Mouse (Mus musculus) embryonic facial prominence, embryonic 12.5 days (tissue): ENCODE measurements around the gene Kif2c. TPM values are rescaled to one million over a fixed set of nuclear protein-coding genes. Genes with fewer than 3 reads are reported as not detected.
"Not testable (repeated sequence)": the region's sequence is repeated elsewhere in the genome, so short reads cannot be mapped to it uniquely, and the experiment has no call there.

ENCODE experiments used
- ATAC-seq: fragments of 200-750 bp; cut with Nextera tagmentation; 2 replicates; pipeline ENCODE4 v1.8.0; 2017; ENCODE audit not compliant: insufficient number of reproducible peaks, insufficient read depth, low FRiP score, low TSS enrichment
- H3K27ac ChIP-seq: fragments of 300-500 bp; sonication (generic); 2 replicates; pipeline ENCODE4 v1.5.1; 2016; ENCODE audit warnings: mild to moderate bottlenecking
- H3K27me3 ChIP-seq: fragments of 300-500 bp; sonication (generic); 2 replicates; pipeline ENCODE4 v1.6.1; 2016; ENCODE audit warnings: mild to moderate bottlenecking, moderate library complexity
- H3K36me3 ChIP-seq: fragments of 300-500 bp; sonication (generic); 2 replicates; pipeline ENCODE4 v1.6.1; 2016; ENCODE audit warnings: mild to moderate bottlenecking
- H3K4me1 ChIP-seq: fragments of 300-500 bp; sonication (generic); 2 replicates; pipeline ENCODE4 v1.6.1; 2016
- H3K4me2 ChIP-seq: fragments of 300-500 bp; sonication (generic); replicated peaks from 2 replicates; pipeline ENCODE4 v1.6.1; 2016; ENCODE audit warnings: mild to moderate bottlenecking, moderate library complexity
- H3K4me3 ChIP-seq: fragments of 300-500 bp; sonication (generic); 2 replicates; pipeline ENCODE4 v1.5.1; 2016; ENCODE audit warnings: mild to moderate bottlenecking
- H3K9ac ChIP-seq: fragments of 300-500 bp; sonication (generic); 2 replicates; pipeline ENCODE4 v1.6.1; 2016; ENCODE audit warnings: mild to moderate bottlenecking, moderate library complexity
- H3K9me3 ChIP-seq: fragments of 300-500 bp; sonication (generic); 2 replicates; pipeline ENCODE4 v1.6.1; 2016; ENCODE audit warnings: mild to moderate bottlenecking, moderate library complexity
- WGBS: fragments of 180-500 bp; shearing (Covaris S2); methylation state at CpG from one replicate; pipeline ENCODE4 v1.1.7; 2016; 5-methylcytosine and 5-hydroxymethylcytosine counted together
- polyA plus RNA-seq: library from polyadenylated mRNA; unstranded; fragments of >200 nt; fragmentation: Nextera tagmentation; extraction: Ambion mirVana; gene quantifications from 2 replicates; pipeline ENCODE4 v1.2.1, GENCODE M21; 2016

The Kif2c gene
- polyA plus RNA-seq, 1 experiment from 2014 or later, result 89.5 TPM

- 15% methylated on average over 9 of the region's 9 CpGs for WGBS
- H3K4me2 ChIP-seq, result peak overlapping the region; percentile 72
- peak; percentile 25 for ATAC-seq
- not testable (repeated sequence) for H3K9me3 ChIP-seq, H3K27me3 ChIP-seq, H3K4me1 ChIP-seq
- peaks cover 25% of the 10 kb centered on the region for H3K36me3 ChIP-seq
- H3K4me3 ChIP-seq, result peak overlapping the region; percentile 56
- peak overlapping the region; percentile 51 for H3K9ac ChIP-seq
- H3K27ac ChIP-seq, result peak overlapping the region; percentile 48; the same call in 1 of the 2 replicates
Measured at GRCm38 (mm10) chr4:117182759-117183096, 289 bp upstream of the Kif2c start.

DNA sequence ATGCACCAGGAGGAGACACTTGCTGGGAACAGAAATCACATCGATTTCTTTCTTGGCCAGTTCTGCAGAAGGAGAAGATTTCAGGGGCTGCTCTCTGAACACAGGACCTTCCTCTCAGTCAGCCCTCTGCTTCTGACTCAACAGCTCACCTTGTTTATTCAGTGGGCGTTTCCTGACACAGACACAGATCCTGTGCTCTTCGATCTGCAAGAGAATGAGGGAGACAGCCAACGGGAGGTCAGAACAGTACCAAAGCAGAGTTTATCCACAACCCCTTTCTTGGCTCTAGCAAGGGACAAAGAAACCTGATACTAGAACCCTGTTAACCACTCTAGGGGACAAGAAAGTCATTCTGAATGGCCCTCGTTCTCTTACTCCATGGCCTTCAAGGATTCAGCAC, 12.5 kb downstream of the Kif2c start:
- Histone ChIP-seq H3K9me3 (no peaks in the 10 kb centered on the region), H3K27me3 (no peaks in the 10 kb centered on the region), H3K36me3 (peaks cover 94% of the 10 kb centered on the region), H3K4me2 (no peak overlapping the region), H3K9ac (no peak overlapping the region; the same call in 1 of the 2 replicates), H3K4me3 (no peak overlapping the region), H3K27ac (no peak overlapping the region), H3K4me1 (no peaks in the 10 kb centered on the region)
- 92% methylated on average over 5 of the region's 5 CpGs for WGBS
- ATAC-seq, result no peak

DNA sequence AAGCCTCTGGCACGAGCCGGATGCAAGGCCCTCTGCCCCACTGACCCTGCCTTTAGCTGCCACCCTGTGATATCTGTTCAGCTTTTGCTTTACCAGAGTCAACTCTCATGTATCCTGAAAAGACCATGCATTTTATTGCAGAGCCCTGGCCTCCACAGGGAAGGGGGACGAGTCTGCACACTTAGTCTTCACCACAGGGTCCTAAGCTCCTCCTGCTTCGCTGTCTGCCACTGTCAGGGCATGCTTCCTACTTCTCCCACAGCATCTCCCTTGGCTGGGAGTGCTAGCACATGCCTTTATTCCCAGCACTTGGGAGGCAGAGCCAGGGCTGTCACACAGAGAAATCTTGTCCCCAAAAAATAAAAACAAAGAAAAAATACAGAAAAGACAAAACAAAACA, 21.3 kb downstream of the Kif2c start:
- Histone ChIP-seq H3K9ac (no peak overlapping the region), H3K4me3 (no peak overlapping the region), H3K9me3 (no peaks in the 10 kb centered on the region), H3K27me3 (no peaks in the 10 kb centered on the region), H3K4me2 (no peak overlapping the region), H3K4me1 (no peaks in the 10 kb centered on the region), H3K27ac (no peak overlapping the region), H3K36me3 (peaks cover 65% of the 10 kb centered on the region)
- 72% methylated on average over 4 of the region's 4 CpGs for WGBS
- no peak for ATAC-seq

GRCm38 (mm10) chr4:117159666-117160065, 22.8 kb downstream of the Kif2c start:
- Histone ChIP-seq H3K9me3 (no peaks in the 10 kb centered on the region), H3K4me2 (no peak overlapping the region), H3K4me3 (no peak overlapping the region), H3K4me1 (peaks cover 5% of the 10 kb centered on the region; the same call in 1 of the 2 replicates), H3K27ac (no peak overlapping the region), H3K9ac (no peak overlapping the region), H3K27me3 (no peaks in the 10 kb centered on the region), H3K36me3 (peaks cover 51% of the 10 kb centered on the region)
- WGBS, result 86% methylated on average over 10 of the region's 10 CpGs
- no peak for ATAC-seq

DNA sequence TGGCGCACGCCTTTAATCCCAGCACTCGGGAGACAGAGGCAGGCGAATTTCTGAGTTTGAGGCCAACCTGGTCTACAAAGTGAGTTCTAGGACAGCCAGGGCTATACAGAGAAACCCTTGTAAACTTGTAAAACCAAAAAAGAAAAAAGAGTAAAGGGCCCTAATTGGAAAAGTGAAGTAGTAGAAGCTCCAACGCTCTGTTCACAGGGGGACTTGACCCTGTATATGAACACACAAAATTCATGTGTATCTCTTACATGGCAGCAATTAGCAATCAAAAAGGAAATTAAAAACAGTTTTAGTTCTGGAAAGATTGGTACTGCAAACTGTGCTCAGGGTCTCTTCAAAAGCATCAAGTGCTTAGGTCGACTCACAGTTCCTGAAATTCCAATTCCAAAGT, 26.1 kb downstream of the Kif2c start:
- peak overlapping the region; percentile 98 for H3K4me3 ChIP-seq
- peaks cover 55% of the 10 kb centered on the region for H3K36me3 ChIP-seq
- no peak overlapping the region for H3K9ac ChIP-seq
- WGBS, result 34% methylated on average over 6 of the region's 6 CpGs
- ATAC-seq, result 0 out of 2 replicates have a peak, but pooled peaks have one; percentile 1
- H3K27ac ChIP-seq, result peak overlapping the region; percentile 96; the same call in 1 of the 2 replicates
- peaks cover 24% of the 10 kb centered on the region for H3K4me1 ChIP-seq
- H3K4me2 ChIP-seq, result peak overlapping the region; percentile 92
- H3K9me3 ChIP-seq, result no peaks in the 10 kb centered on the region
- no peaks in the 10 kb centered on the region for H3K27me3 ChIP-seq

GRCm38 (mm10) chr4:117155792-117156355, 26.6 kb downstream of the Kif2c start, which contains the start of gene Rps8:
Rps8 (minus strand) TSS chr4:117156243.
- peak within 1 kb of the TSS; percentile 99 for H3K9ac ChIP-seq
- WGBS, result under 1% methylated on average over 50 of the region's 52 CpGs
- peak; percentile 90 for ATAC-seq
- peak within 1 kb of the TSS; percentile 92 for H3K4me2 ChIP-seq
- H3K9me3 ChIP-seq, result no peaks in the 10 kb centered on the region
- H3K27ac ChIP-seq, result peak within 1 kb of the TSS; percentile 96
- peak within 1 kb of the TSS; percentile 98 for H3K4me3 ChIP-seq
- H3K27me3 ChIP-seq, result no peaks in the 10 kb centered on the region
- peaks cover 55% of the 10 kb centered on the region for H3K36me3 ChIP-seq
- H3K4me1 ChIP-seq, result peaks cover 24% of the 10 kb centered on the region

GRCm38 (mm10) chr4:117155020-117155791, 27.2 kb downstream of the Kif2c start:
- Histone ChIP-seq H3K4me2 (peak overlapping the region; percentile 92), H3K27ac (peak overlapping the region; percentile 96), H3K36me3 (peaks cover 56% of the 10 kb centered on the region), H3K4me3 (peak overlapping the region; percentile 98), H3K27me3 (no peaks in the 10 kb centered on the region), H3K9me3 (no peaks in the 10 kb centered on the region), H3K9ac (peak overlapping the region; percentile 99), H3K4me1 (peaks cover 24% of the 10 kb centered on the region)
- WGBS, result 2% methylated on average over 44 of the region's 44 CpGs
- ATAC-seq, result no peak

DNA sequence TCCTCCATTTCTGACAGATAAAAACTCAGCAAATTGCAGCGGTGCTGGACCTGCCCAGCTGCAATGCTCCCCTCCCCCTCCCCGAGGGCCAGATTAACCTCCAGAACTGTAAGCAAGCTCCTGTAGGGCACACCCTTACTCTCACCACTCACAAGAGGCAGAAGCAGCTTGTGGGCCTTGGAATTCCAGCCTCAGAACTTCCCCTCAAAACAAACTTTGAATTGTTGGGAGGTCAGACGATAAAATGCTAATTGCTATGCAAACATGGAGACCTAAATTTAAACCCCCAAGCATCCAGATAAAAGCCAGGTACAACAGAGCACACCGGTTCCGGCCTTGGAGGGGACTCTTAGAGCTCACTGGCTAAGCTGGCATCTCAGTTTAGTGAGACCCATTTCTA, 29.7 kb downstream of the Kif2c start:
- Histone ChIP-seq H3K4me3 (no peak overlapping the region; the same call in 1 of the 2 replicates), H3K36me3 (peaks cover 60% of the 10 kb centered on the region), H3K27me3 (no peaks in the 10 kb centered on the region), H3K9ac (peak overlapping the region; percentile 10; the same call in 1 of the 2 replicates), H3K4me1 (peaks cover 24% of the 10 kb centered on the region), H3K4me2 (no peak overlapping the region), H3K27ac (no peak overlapping the region), H3K9me3 (no peaks in the 10 kb centered on the region)
- no peak for ATAC-seq
- 81% methylated on average over 5 of the region's 5 CpGs for WGBS

- no peak for ATAC-seq
- no peak overlapping the region for H3K4me3 ChIP-seq
- H3K4me2 ChIP-seq, result no peak overlapping the region
- no peaks in the 10 kb centered on the region for H3K9me3 ChIP-seq
- no peaks in the 10 kb centered on the region for H3K27me3 ChIP-seq
- H3K4me1 ChIP-seq, result peaks cover 24% of the 10 kb centered on the region
- H3K36me3 ChIP-seq, result peaks cover 60% of the 10 kb centered on the region
- no peak overlapping the region for H3K9ac ChIP-seq
- no peak overlapping the region for H3K27ac ChIP-seq
- WGBS, result 80% methylated on average over 1 of the region's 1 CpGs
Measured at GRCm38 (mm10) chr4:117151416-117151815, 31.0 kb downstream of the Kif2c start.

GRCm38 (mm10) chr4:117150212-117150733, 32.2 kb downstream of the Kif2c start:
- Histone ChIP-seq H3K9ac (no peak overlapping the region), H3K36me3 (peaks cover 60% of the 10 kb centered on the region), H3K27ac (no peak overlapping the region), H3K4me2 (no peak overlapping the region), H3K9me3 (no peaks in the 10 kb centered on the region), H3K4me1 (peaks cover 24% of the 10 kb centered on the region), H3K27me3 (no peaks in the 10 kb centered on the region), H3K4me3 (no peak overlapping the region)
- no peak for ATAC-seq
- 87% methylated on average over 6 of the region's 6 CpGs for WGBS

GRCm38 (mm10) chr4:117149291-117150211, 32.9 kb downstream of the Kif2c start:
- H3K4me3 ChIP-seq, result no peak overlapping the region
- no peak overlapping the region for H3K9ac ChIP-seq
- no peak for ATAC-seq
- 0 out of 2 replicates have a peak overlapping the region, but pooled peaks have one; percentile 42 for H3K27ac ChIP-seq
- WGBS, result 69% methylated on average over 6 of the region's 6 CpGs
- H3K27me3 ChIP-seq, result no peaks in the 10 kb centered on the region
- no peak overlapping the region for H3K4me2 ChIP-seq
- H3K9me3 ChIP-seq, result no peaks in the 10 kb centered on the region
- H3K4me1 ChIP-seq, result peaks cover 18% of the 10 kb centered on the region
- H3K36me3 ChIP-seq, result peaks cover 58% of the 10 kb centered on the region
